Mouse (Mus musculus) activated CD4-positive, CD25-positive, alpha-beta regulatory T cell, adult 4 months (primary cell): ENCODE measurements around the gene Chrdl2. TPM values are rescaled to one million over a fixed set of nuclear protein-coding genes. Genes with fewer than 3 reads are reported as not detected.

Source experiments
- ATAC-seq: one replicate; pipeline ENCODE4 v1.8.0; 2017
- polyA plus RNA-seq, 2 experiments: library from polyadenylated mRNA; unstranded; fragments of 100-300 nt; shearing (Covaris generic); gene quantifications; one replicate each; pipeline ENCODE4 v1.2.1; 2017

The Chrdl2 gene
- polyA plus RNA-seq, 2 experiments from 2014 or later: not detected

DNA sequence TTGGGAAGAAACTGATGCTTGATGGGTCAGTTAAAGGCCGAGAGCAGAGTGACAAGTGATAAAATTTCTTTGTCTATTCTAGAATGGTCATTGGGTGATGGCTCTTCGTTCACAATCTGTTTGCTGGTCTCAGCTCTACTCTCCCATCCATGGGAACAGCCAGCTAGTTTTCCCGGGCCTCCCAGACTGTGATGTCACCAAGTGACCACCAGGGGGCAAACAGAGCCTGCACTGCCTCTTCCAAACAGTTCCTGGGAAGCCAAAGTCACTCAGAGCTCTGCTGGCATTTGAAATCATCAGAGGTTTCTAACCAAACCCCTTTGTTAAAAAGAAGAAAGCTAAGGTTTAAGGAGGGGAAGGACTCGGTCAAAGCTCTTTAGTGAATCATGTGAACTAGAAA, 17.2 kb upstream of the Chrdl2 start:
- no peak for ATAC-seq

GRCm38 (mm10) chr7:99989844-99990760, 15.9 kb upstream of the Chrdl2 start:
- ATAC-seq: no peak

- ATAC-seq: no peak
Measured at GRCm38 (mm10) chr7:99990990-99991707, 14.8 kb upstream of the Chrdl2 start.

DNA sequence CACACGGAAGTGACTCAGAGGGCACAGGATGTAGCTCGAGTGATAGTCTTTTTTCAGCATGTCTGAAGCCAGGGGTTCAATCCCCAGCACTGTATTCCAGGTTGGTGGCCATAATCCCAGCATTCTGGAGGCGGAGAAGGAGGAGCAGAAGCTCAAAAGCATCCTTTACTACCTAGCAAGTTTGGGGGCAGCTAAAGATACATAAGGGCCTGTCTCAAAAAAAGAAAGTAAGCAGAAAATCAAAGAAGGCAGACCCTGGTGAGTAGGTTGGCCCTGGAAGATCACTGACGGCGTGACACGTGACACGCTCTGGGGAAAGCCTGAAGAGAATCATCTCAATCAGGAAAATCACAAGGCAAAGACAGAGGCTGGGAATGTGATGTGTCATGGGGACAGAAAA, 12.8 kb upstream of the Chrdl2 start:
- no peak for ATAC-seq

DNA sequence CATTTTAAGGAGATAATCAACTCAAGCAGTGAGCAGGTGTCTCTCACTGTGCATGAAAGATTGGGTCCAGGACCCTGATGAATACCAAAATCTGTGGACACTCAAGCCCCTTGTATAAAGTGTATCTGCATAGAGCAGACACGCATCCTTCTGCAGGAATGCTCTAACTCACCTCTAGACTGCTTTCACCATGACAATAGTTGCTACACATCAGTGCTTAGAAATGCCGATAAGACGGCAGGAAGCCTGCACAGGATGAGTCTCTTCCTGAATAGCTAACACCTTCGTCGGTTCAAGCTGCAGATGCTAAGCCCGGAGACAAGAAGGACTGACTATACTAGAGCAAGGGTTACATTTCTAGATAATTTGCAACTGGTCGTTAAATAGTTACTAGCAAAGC, 10.8 kb upstream of the Chrdl2 start:
- ATAC-seq: no peak

DNA sequence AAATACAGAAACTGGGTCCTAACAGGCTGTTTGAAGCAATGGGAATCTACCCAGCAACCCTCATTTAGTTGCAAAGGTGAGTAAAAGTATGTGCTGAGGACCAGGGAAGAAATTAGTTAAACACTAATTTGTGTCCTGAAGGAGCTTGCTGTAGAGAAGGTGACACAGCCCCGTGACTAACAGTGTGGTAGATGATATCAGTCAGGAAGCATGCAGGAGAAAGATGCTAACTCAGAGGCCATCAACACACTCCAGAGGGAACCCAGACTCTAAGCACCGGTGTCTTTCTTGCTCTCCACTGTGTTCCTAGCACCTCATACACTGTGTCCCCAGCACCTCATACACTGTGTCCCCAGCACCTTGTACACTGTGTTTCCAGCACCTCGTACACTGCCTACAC, 7.3 kb upstream of the Chrdl2 start:
- ATAC-seq: no peak

GRCm38 (mm10) chr7:100003781-100004180, 2.2 kb upstream of the Chrdl2 start:
- no peak for ATAC-seq

GRCm38 (mm10) chr7:100006411-100006810, 439 bp downstream of the Chrdl2 start:
- no peak for ATAC-seq

GRCm38 (mm10) chr7:100008765-100009164, 2.8 kb downstream of the Chrdl2 start:
- ATAC-seq: no peak

DNA sequence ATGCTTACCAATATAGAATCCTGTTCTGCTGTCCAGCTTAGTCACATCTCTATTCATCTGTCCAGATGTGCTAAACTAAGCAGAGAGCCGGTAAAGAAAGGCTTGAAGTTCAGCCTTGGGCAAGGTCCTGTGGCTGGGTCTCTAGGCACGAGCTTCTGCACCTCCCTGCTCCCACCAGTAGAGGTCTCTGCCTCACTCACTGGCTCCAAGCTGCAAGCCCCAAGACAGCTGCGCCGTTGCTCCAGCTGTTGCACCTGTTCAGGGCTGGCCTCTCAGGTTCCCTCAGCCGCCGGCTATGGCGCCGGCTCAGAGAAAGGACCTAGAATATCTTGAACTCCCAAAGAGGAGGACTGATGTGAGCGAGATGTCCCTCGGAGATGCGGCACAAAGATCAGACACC, 3.7 kb downstream of the Chrdl2 start:
- ATAC-seq: peak; percentile 52

DNA sequence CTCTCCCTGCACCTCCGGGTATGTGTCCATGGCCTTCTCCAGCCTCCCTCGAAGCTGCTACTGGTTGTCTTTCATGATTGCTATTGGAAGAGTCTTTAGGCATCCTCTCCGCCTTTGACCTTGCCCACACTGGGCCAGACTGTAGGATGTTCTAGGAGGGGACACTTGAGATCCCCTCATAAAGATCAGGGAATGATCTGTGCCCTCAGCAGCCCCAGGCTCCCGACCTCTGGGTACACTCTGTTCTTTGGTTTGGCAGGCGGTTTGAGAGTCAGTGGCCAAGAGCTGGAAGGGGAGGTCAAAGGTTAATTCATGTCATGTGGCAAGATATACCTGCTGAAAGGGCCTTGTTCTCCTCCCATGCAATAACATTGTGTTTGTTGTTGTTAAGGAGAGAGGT, 4.7 kb downstream of the Chrdl2 start:
- ATAC-seq: no peak

DNA sequence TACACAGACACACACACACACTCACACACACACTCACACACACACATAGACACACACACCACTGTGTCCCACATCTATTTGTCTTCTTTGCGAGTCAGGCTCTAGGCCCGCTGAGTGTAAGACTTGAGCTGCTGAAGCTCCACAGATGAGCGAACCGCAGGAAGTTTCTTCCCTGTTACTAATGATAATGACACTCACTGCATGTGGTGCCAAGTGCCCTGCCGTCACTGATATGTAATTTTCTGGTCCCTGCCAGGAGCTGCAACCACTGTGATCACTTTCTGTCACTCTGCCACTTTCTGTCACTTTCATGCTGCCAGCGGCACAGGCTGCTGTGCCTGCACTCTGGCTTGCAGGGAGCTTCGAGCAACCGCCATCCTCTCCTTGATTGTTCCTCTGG, 6.1 kb downstream of the Chrdl2 start:
- ATAC-seq: no peak

GRCm38 (mm10) chr7:100012515-100012914, 6.5 kb downstream of the Chrdl2 start:
- ATAC-seq: no peak

DNA sequence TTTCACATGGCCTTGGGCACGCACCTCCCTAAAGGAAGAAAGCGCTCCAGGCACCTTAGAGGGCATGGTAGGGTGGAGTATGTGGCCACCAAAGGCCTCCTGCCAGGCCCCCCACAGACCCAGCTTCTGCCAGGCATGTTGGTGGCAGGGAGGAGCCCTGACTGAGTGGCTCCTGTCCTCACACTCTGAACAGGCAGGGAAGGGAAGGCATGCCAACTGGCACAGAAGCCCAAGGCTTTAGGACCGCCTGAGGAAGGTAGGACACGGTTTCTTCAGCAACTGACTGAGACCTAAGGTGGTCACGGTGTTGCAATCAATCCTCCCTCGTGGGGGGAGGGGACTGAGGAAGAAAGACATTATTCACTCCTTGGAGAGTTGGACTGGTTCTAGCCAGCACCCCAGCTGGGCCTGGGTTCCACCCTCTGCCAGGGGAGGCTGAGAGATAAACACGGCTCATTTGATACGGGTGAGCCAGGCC, 8.2 kb downstream of the Chrdl2 start:
- no peak for ATAC-seq

DNA sequence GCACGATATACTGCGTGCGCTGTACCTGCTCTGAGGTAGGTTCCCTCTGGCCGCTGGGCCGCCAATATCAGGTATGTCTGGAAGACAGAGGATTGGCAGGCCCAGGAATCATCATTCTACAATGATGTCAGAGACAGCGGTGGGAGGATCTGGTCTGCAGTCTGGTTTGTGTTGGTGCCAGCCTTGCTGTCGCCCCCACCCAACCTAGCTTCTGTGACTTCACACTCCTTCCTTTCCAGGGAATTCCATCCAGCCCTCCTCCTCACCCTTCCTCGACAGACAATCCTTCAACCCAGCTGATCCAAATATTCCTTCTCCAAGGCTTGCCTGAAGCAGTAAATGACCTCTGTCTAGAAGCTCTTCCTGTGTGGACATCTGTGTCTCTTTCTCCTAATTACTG, 11.1 kb downstream of the Chrdl2 start:
- ATAC-seq: no peak

- ATAC-seq: no peak
Measured at GRCm38 (mm10) chr7:100027353-100027752, 21.4 kb downstream of the Chrdl2 start.

DNA sequence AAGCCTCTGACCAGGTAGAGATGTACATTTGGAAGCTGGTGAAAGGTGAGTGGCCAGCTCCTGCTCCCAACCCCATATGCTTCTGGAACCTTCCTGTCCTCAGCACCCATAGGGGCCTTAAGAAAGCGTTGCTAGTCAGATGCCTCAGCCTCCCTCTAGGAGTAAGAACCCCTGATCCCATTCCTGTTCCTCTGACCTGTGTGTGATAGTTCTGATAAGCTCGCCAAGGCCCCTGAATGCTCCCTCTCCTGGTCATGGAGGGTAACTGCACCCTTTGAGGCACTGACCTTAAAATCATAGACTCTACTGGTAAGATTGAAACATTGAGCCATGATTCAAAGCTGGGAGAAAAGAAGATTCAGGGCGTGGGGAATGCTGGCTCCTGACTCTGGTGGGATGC, 23.3 kb downstream of the Chrdl2 start:
- ATAC-seq: no peak

GRCm38 (mm10) chr7:100030996-100031749, 25.2 kb downstream of the Chrdl2 start:
- ATAC-seq: no peak

GRCm38 (mm10) chr7:100033672-100034071, 27.7 kb downstream of the Chrdl2 start:
- ATAC-seq: no peak

- ATAC-seq: no peak
Measured at GRCm38 (mm10) chr7:100034815-100035463, 29.0 kb downstream of the Chrdl2 start.

GRCm38 (mm10) chr7:100036050-100036449, 30.1 kb downstream of the Chrdl2 start:
- no peak for ATAC-seq

DNA sequence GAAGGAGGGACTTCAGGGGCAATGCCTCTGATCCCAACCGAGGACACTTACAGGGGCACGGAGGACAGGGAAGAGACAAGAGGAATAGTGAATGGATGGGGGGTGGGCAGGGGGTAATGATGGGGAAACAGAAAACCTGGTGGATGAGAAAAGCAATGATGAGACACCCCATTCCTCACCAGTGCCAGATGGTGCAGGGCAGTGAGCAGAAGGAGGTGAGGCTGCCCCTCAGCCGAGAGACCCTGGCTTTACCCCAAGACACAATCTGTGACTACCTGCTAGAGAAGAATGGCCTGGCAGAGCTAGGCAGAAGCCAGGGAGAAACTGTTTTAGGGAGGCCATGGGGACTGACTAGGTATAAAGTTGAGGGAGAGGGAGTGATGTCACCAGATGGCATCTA, 30.5 kb downstream of the Chrdl2 start:
- no peak for ATAC-seq

DNA sequence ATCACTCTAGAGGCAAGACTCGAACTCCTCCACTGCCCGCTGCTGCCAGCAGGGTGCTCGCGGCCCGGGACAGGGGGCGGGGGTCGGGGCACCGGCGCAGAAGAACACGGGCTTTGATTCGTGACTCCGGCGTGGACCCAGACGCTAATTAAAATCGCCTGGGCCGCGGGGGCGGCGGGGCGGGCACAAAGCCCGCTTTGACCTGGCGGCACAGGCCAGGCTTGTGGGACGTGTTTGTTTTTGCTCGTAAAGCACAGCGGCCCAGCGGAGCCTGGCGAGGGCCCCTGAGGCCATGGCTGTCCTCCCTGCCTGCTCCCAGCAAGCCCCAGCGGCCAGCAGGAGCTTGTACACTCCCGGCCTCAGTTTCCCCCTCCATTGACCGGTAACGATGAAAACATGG, 36.1 kb downstream of the Chrdl2 start:
- ATAC-seq: no peak
